Mouse (Mus musculus) limb, embryonic 11.5 days (tissue): ENCODE measurements at regions not wholly inside any gene's neighbourhood (a gene's known extent, or its start where the extent isn't known, plus 50 kb on each side); places are given as distances from the start of the nearest gene placed in this dataset.
"Not testable (repeated sequence)": the region's sequence is repeated elsewhere in the genome, so short reads cannot be mapped to it uniquely, and the experiment has no call there.

Experiments
- ATAC-seq: fragments of 200-750 bp; cut with Nextera tagmentation; 2 replicates; pipeline ENCODE4 v1.8.0; 2017; ENCODE audit warnings: low read depth; ENCODE audit not compliant: insufficient number of reproducible peaks, low FRiP score, low TSS enrichment
- DNase-seq: peaks from one replicate; pipeline ENCODE4 v3.0.0-alpha.2; 2015; ENCODE audit warnings: low spot score
- H3K27ac ChIP-seq: fragments of 300-500 bp; sonication (generic); replicated peaks from 2 replicates; pipeline ENCODE4 v1.5.1; 2014; ENCODE audit warnings: low read depth, mild to moderate bottlenecking, low read length
- H3K27me3 ChIP-seq: fragments of 300-500 bp; sonication (generic); 2 replicates; pipeline ENCODE4 v1.6.1; 2014; ENCODE audit warnings: mild to moderate bottlenecking, low read length, mixed read lengths; ENCODE audit not compliant: control insufficient read depth, insufficient read depth
- H3K36me3 ChIP-seq: fragments of 300-500 bp; sonication (generic); 2 replicates; pipeline ENCODE4 v1.6.1; 2014; ENCODE audit warnings: mild to moderate bottlenecking, low read length, moderate library complexity, mixed read lengths; ENCODE audit not compliant: control insufficient read depth, insufficient read depth
- H3K4me1 ChIP-seq: fragments of 300-500 bp; sonication (generic); 2 replicates; pipeline ENCODE4 v1.6.1; 2014; ENCODE audit warnings: low read length, mixed read lengths; ENCODE audit not compliant: control insufficient read depth, insufficient read depth
- H3K4me2 ChIP-seq: fragments of 300-500 bp; sonication (generic); 2 replicates; pipeline ENCODE4 v1.6.1; 2014; ENCODE audit warnings: low read depth, mild to moderate bottlenecking, moderate library complexity; ENCODE audit not compliant: severe bottlenecking
- H3K4me3 ChIP-seq: fragments of 300-500 bp; sonication (generic); 2 replicates; pipeline ENCODE4 v1.5.1; 2014; ENCODE audit warnings: low read depth, low read length
- H3K9ac ChIP-seq: fragments of 300-500 bp; sonication (generic); 2 replicates; pipeline ENCODE4 v1.6.1; 2014; ENCODE audit warnings: mild to moderate bottlenecking, low read length
- H3K9me3 ChIP-seq: fragments of 300-500 bp; sonication (generic); 2 replicates; pipeline ENCODE4 v1.6.1; 2016; ENCODE audit warnings: low read length; ENCODE audit not compliant: control insufficient read depth
- WGBS: fragments of 180-500 bp; shearing (Covaris S2); extraction: QIAGEN DNeasy Blood & Tissue Kit; methylation state at CpG from one replicate; pipeline ENCODE4 v1.1.7; 2014; 5-methylcytosine and 5-hydroxymethylcytosine counted together

- ATAC-seq (no peak), DNase-seq (peak; percentile 34)
- no peaks in the 10 kb centered on the region for H3K9me3 ChIP-seq
- H3K4me3 ChIP-seq = no peak overlapping the region
- no peak overlapping the region for H3K4me2 ChIP-seq
- no peaks in the 10 kb centered on the region for H3K4me1 ChIP-seq
- no peaks in the 10 kb centered on the region for H3K36me3 ChIP-seq
- H3K27me3 ChIP-seq = no peaks in the 10 kb centered on the region
- H3K9ac ChIP-seq = no peak overlapping the region
- H3K27ac ChIP-seq = no peak overlapping the region
- WGBS = 59% methylated on average over 8 of the region's 8 CpGs
Measured at GRCm38 (mm10) chr12:40898414-40899027, 125.4 kb upstream of the Immp2l start.

GRCm38 (mm10) chr12:40905650-40906338 lies 118.1 kb upstream of the Immp2l start:
- Histone ChIP-seq H3K4me2 (no peak overlapping the region), H3K27ac (no peak overlapping the region), H3K4me3 (no peak overlapping the region), H3K9ac (no peak overlapping the region), H3K9me3 (no peaks in the 10 kb centered on the region; the same call in 1 of the 2 replicates), H3K4me1 (no peaks in the 10 kb centered on the region), H3K36me3 (no peaks in the 10 kb centered on the region), H3K27me3 (no peaks in the 10 kb centered on the region)
- 87% methylated on average over 1 of the region's 1 CpGs for WGBS
- ATAC-seq (no peak), DNase-seq (no peak)

- WGBS = 73% methylated on average over 2 of the region's 2 CpGs
- H3K4me3 ChIP-seq = no peak overlapping the region
- DNase-seq = no peak
- ATAC-seq = no peak
- no peak overlapping the region for H3K27ac ChIP-seq
- no peak overlapping the region for H3K4me2 ChIP-seq
- H3K9ac ChIP-seq = no peak overlapping the region
- no peaks in the 10 kb centered on the region for H3K4me1 ChIP-seq
- H3K27me3 ChIP-seq = no peaks in the 10 kb centered on the region
- H3K36me3 ChIP-seq = no peaks in the 10 kb centered on the region
- H3K9me3 ChIP-seq = no peaks in the 10 kb centered on the region; the same call in 1 of the 2 replicates
Measured at GRCm38 (mm10) chr12:40906807-40907206, 117.1 kb upstream of the Immp2l start.

- DNase-seq = no peak
- no peak for ATAC-seq
- Histone ChIP-seq H3K36me3 (no peaks in the 10 kb centered on the region), H3K4me3 (no peak overlapping the region), H3K4me1 (no peaks in the 10 kb centered on the region), H3K27ac (no peak overlapping the region), H3K27me3 (no peaks in the 10 kb centered on the region), H3K9ac (no peak overlapping the region), H3K4me2 (no peak overlapping the region), H3K9me3 (no peaks in the 10 kb centered on the region; the same call in 1 of the 2 replicates)
- WGBS = 65% methylated on average over 9 of the region's 9 CpGs
Measured at GRCm38 (mm10) chr12:40908809-40909795, 114.8 kb upstream of the Immp2l start.

GRCm38 (mm10) chr12:40917486-40917885 lies 106.4 kb upstream of the Immp2l start:
- H3K27ac ChIP-seq = no peak overlapping the region
- ATAC-seq (no peak), DNase-seq (peak; percentile 23)
- H3K4me3 ChIP-seq = no peak overlapping the region
- no peaks in the 10 kb centered on the region for H3K27me3 ChIP-seq
- no peak overlapping the region for H3K4me2 ChIP-seq
- no peaks in the 10 kb centered on the region for H3K36me3 ChIP-seq
- 91% methylated on average over 3 of the region's 3 CpGs for WGBS
- no peaks in the 10 kb centered on the region for H3K9me3 ChIP-seq
- no peaks in the 10 kb centered on the region for H3K4me1 ChIP-seq
- no peak overlapping the region for H3K9ac ChIP-seq

DNA sequence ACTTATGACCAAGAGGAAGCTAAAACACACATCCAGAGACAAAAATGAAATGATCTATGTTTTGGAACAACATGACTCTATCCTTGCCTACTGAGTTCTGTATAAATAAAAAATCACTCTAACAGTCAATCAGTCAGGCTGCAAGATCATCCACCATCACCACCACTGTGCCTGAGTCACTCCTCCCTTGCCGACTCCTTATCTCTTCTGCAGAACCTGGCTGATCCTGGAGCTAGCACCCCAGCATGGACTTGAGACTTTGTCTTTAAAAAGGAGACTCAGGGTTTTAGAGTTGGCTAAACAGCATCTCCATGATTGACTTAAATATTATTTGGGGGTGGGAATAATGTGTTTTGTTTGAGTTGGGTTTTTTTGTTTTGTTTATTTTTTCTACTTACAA lies 101.9 kb upstream of the Immp2l start:
- Histone ChIP-seq H3K4me1 (no peaks in the 10 kb centered on the region), H3K27ac (no peak overlapping the region), H3K9ac (no peak overlapping the region), H3K9me3 (no peaks in the 10 kb centered on the region), H3K36me3 (no peaks in the 10 kb centered on the region), H3K4me3 (no peak overlapping the region), H3K4me2 (no peak overlapping the region), H3K27me3 (no peaks in the 10 kb centered on the region)
- no peak for ATAC-seq
- WGBS = 97% methylated on average over 1 of the region's 1 CpGs
- DNase-seq = no peak

- Histone ChIP-seq H3K36me3 (no peaks in the 10 kb centered on the region), H3K9me3 (no peaks in the 10 kb centered on the region), H3K27me3 (no peaks in the 10 kb centered on the region), H3K4me3 (no peak overlapping the region), H3K4me1 (no peaks in the 10 kb centered on the region), H3K9ac (no peak overlapping the region), H3K4me2 (no peak overlapping the region), H3K27ac (no peak overlapping the region)
- ATAC-seq (no peak), DNase-seq (no peak)
- 91% methylated on average over 1 of the region's 1 CpGs for WGBS
Measured at GRCm38 (mm10) chr12:40926681-40927080, 97.2 kb upstream of the Immp2l start.

DNA sequence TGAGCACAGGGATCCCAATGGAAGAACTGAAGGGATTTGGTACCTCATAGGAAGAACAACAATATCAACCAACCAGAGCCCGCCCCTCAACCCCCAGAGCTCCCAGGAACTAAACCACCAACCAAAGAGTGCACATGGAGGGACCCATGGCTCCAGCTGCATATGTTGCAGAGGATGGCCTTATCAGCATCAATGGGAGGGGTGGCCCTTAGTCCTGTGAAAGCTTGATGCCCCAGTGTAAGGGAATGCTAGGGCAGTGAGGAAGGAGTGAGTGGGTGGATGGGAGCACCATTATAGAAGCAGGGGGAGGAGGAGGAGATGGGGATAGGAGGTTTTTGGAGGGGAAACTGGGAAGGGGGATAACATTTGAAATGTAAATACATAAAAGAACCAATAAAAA lies 94.5 kb upstream of the Immp2l start:
- WGBS = 93% methylated on average over 1 of the region's 1 CpGs

More for the DNA sequence above, 94.5 kb upstream of the Immp2l start:
- H3K27ac ChIP-seq, DNase-seq, H3K4me3 ChIP-seq, ATAC-seq, H3K4me2 ChIP-seq, H3K36me3 ChIP-seq, H3K9ac ChIP-seq, H3K4me1 ChIP-seq, H3K27me3 ChIP-seq, H3K9me3 ChIP-seq: not testable (repeated sequence)
